ENCODE assay signal across 16 mouse cellular contexts in the genomic region with DNA sequence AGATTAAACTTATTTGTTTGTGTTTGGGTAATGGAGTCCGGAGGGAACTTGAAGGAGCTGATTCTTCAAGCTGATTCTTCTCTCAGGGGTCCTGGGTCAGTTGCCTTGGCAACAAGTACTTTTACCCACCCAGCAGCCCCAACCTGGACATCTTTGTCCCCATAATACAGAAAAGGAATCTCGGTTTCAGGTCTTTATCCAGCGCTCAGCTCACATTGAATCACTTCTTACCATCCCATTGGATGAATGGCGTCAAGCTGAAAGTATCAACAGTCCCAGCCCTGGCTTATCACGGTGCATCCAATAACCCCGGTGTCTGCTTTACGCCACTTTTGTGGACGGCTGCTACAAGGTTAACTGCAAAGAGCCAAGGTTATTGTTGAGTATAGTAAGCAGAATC.
"Had no signal": no experiment of that assay in that cellular context is flagged by ENCODE, and none has a peak within 500 bp of the region (broad histone marks: within the 10 kb centered on the region; RNA-seq: fewer than 3 reads in every experiment).

No protein-coding gene starts in this region.

- H3K9me3 ChIP-seq: neural tube, embryonic 13.5 days; neural tube, embryonic 15.5 days; stomach, embryonic 15.5 days had no signal

- DNase-seq: retina, postnatal 1 day; right cerebral cortex, adult 18-20 months; right cerebral cortex, postnatal 14 days; right cerebral cortex, postnatal 25 days; right cerebral cortex, postnatal 4 days; spleen, adult 18-20 months; thymus, adult 18-20 months; thymus, adult 2 months; thymus, postnatal 14 days; thymus, postnatal 25 days; thymus, postnatal 36 days; thymus, postnatal 4 days had no signal

- H3K36me3 ChIP-seq: neural tube, embryonic 13.5 days; neural tube, embryonic 15.5 days; stomach, embryonic 15.5 days had no signal

- H3K27me3 ChIP-seq: neural tube, embryonic 13.5 days; neural tube, embryonic 15.5 days; stomach, embryonic 15.5 days had no signal

- H3K27ac ChIP-seq: neural tube, embryonic 13.5 days; neural tube, embryonic 15.5 days; stomach, embryonic 15.5 days; stomach, postnatal 0 days had no signal

- H3K4me3 ChIP-seq: neural tube, embryonic 13.5 days; neural tube, embryonic 15.5 days; stomach, embryonic 15.5 days had no signal

- H3K9ac ChIP-seq: neural tube, embryonic 13.5 days; neural tube, embryonic 15.5 days; stomach, embryonic 15.5 days had no signal

- H3K4me2 ChIP-seq: neural tube, embryonic 13.5 days; neural tube, embryonic 15.5 days; stomach, embryonic 15.5 days had no signal

- H3K4me1 ChIP-seq: stomach, embryonic 15.5 days had no signal
